Mouse (Mus musculus): ENCODE results near the gene Olfr799. TPM values are rescaled to one million over a fixed set of nuclear protein-coding genes. Genes with fewer than 3 reads are reported as not detected.

Olfr799 gene
- not detected for polyA plus RNA-seq (2012; fragmentation: generic; extraction: Trizol)

DNA sequence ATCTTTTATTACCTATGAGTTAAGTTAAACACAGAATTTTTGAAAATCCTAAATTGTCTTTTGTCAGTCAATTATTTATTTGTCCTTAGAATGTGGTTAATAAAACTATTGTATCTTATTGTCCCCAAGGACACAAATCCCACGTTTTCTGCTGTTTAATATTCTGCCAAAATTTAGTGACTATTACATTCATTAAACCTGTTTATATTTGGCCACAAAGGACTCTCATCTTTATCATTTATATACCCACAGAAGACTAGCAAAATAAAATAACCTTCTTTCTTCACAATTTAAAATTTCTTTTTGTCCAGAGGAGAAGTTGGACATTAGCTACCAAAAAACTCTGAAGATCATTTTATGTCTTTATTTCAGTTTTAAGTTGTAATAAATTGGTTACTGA, at the start of gene Olfr799:
Olfr799 (plus strand) TSS at position 301 of the 400 bp plus-strand sequence.

DNA sequence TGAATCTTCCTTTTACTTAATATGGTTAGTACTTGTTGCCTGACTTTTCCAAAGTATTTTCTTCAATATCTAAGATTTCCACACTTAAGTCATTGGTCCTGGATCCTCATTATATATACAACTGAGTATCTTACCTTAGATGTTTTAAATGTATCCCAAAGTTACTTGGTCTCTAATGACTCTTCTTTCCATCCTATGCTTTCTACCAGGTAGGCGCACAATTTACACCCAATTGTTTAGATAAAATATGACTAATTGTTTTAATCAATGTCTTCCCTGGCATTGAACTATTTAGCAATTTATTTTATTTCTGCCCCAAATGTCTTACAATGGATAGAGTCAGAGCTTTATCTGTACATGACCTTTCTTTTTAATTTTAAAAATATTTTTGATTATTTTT, 24.8 kb upstream of the Olfr799 start, which contains the start of gene Olfr796:
Olfr796 (minus strand) TSS at position 101 of the 400 bp plus-strand sequence.

DNA sequence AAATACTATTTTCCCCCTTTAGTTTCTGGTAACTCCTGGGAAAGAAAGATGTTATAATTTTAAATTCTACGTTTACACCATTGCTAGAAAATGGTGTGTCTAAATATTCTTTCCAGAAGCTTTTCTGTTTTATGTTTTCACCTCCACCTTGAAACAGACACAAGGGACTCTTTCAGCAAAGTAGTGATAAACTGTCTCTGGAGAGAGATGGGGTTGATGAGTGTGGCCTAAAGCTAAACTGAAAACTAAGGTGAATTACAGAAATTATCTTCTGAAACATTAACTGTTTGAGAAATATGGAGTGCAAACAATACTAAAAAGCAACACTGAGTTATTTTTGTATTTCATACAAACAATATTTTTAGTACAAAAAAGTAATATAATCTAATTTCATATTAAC, 9.4 kb upstream of the Olfr799 start, which contains the start of gene Olfr798:
Olfr798 (minus strand) TSS at position 101 of the 400 bp plus-strand sequence.

DNA sequence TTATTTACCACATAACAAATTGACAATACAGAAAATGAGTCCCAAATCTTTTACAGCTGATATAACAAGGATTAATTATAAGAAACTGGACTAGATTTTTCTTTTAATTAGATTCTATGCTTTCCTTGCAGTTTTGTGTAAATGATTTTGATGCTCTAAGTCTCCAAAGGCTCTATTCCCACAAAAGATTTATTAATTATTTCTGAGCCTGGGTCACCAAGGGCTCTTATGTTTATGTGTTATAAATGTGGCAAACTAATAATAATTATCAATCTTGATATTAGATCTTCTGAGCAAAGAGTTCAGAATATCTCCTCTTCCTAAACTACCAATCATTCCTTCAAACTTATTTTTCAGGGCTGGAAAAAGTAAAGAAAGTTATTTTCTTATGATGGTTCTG, 20.1 kb downstream of the Olfr799 start, which contains the start of gene Olfr800:
Olfr800 (plus strand) TSS at position 301 of the 400 bp plus-strand sequence.

DNA sequence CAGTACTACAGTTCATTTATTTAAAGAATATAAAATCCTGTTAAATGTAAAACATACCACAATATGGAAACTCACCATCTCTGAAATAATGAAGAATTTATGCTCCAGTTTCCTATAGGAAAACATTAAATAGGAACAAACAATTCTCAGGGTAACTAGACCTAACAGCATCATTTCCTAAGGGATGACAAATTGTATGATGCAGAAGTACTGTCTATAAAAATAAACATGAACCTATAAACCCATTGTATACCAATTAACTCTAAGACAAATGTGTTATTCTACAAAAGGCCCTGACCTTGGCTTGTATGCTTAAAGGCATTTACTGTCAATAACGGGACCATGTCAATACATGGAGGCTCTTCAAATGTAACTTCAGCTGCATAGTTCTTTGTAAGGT, 36.5 kb downstream of the Olfr799 start, which contains the start of gene Olfr801:
Olfr801 (minus strand) TSS at position 101 of the 400 bp plus-strand sequence.

DNA sequence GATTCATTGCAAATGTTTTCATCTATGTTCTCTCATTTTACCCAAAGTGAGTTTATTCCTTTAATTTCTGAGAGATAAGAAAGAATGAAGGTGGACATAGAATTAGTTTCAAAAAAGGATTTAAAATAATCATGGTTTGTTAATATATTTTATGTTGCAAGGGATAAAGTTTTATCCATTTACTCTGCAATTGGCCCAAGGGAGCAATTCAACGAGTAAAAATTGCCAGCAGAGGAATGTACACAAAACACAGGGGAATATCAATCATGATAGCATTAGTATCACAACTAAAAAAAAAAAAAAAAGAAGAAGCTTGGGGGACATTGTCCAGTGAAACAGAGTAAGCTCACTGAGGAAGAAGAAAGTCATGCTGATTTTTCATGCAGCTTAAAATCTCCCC, 50.8 kb downstream of the Olfr799 start, which contains the start of gene Olfr802:
Olfr802 (minus strand) TSS at position 101 of the 400 bp plus-strand sequence.

DNA sequence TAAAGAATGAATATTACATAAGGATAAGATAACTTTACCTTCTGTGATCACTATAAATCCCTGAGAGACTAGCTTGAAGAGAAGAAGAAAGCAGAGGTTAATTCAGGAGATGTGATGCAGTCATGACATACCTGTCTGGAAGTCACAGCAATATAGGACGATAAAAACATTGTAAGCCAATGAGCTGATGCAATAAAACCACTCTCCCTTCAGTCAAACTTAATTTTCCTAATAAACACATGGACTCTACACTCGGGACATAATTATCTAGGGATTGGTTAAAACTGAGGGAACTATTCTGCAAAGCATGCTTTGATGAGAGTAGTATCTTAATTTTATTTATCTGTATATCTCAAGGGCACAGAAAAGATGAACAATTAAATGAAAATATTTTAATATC, 56.9 kb downstream of the Olfr799 start, which contains the start of gene Olfr803:
Olfr803 (minus strand) TSS at position 101 of the 400 bp plus-strand sequence.

Other genes with a start within 250 kb of the Olfr799 start
- gene Olfr785, start 232.1 kb upstream of the Olfr799 start, polyA plus RNA-seq (2012; fragmentation: generic; extraction: Trizol) = not detected
- not detected for gene Olfr786, start 210.2 kb upstream of the Olfr799 start, polyA plus RNA-seq (2012; fragmentation: generic; extraction: Trizol)
- gene Olfr787, start 175.6 kb upstream of the Olfr799 start, polyA plus RNA-seq (2012; fragmentation: generic; extraction: Trizol) = not detected
- gene Olfr788, start 166.5 kb upstream of the Olfr799 start, polyA plus RNA-seq (2012; fragmentation: generic; extraction: Trizol) = not detected
- gene Olfr789, start 152.7 kb upstream of the Olfr799 start, polyA plus RNA-seq (2012; fragmentation: generic; extraction: Trizol) = not detected
- not detected for gene Olfr790, start 139.0 kb upstream of the Olfr799 start, polyA plus RNA-seq (2012; fragmentation: generic; extraction: Trizol)
- not detected for gene Olfr791, start 115.7 kb upstream of the Olfr799 start, polyA plus RNA-seq (2012; fragmentation: generic; extraction: Trizol)
- not detected for gene Olfr792, start 98.3 kb upstream of the Olfr799 start, polyA plus RNA-seq (2012; fragmentation: generic; extraction: Trizol)
- gene Olfr794, start 69.8 kb upstream of the Olfr799 start, polyA plus RNA-seq (2012; fragmentation: generic; extraction: Trizol) = not detected
- gene Olfr796, start 24.9 kb upstream of the Olfr799 start, polyA plus RNA-seq (2012; fragmentation: generic; extraction: Trizol) = not detected
- gene Olfr798, start 9.6 kb upstream of the Olfr799 start, polyA plus RNA-seq (2012; fragmentation: generic; extraction: Trizol) = not detected
- gene Olfr800, start 20.2 kb downstream of the Olfr799 start, polyA plus RNA-seq (2012; fragmentation: generic; extraction: Trizol) = not detected
- gene Olfr801, start 36.4 kb downstream of the Olfr799 start, polyA plus RNA-seq (2012; fragmentation: generic; extraction: Trizol) = not detected
- gene Olfr802, start 50.7 kb downstream of the Olfr799 start, polyA plus RNA-seq (2012; fragmentation: generic; extraction: Trizol) = not detected
- gene Olfr803, start 56.8 kb downstream of the Olfr799 start, polyA plus RNA-seq (2012; fragmentation: generic; extraction: Trizol) = not detected
- not detected for gene Olfr804, start 65.7 kb downstream of the Olfr799 start, polyA plus RNA-seq (2012; fragmentation: generic; extraction: Trizol)
- gene Olfr805, start 91.9 kb downstream of the Olfr799 start, polyA plus RNA-seq (2012; fragmentation: generic; extraction: Trizol) = not detected
- gene Olfr806, start 104.4 kb downstream of the Olfr799 start, polyA plus RNA-seq (2012; fragmentation: generic; extraction: Trizol) = not detected
- not detected for gene Olfr807, start 120.3 kb downstream of the Olfr799 start, polyA plus RNA-seq (2012; fragmentation: generic; extraction: Trizol)
- gene Olfr808, start 128.0 kb downstream of the Olfr799 start, polyA plus RNA-seq (2012; fragmentation: generic; extraction: Trizol) = not detected
- gene Olfr809, start 137.2 kb downstream of the Olfr799 start, polyA plus RNA-seq (2012; fragmentation: generic; extraction: Trizol) = not detected
- gene Olfr810, start 157.4 kb downstream of the Olfr799 start, polyA plus RNA-seq (2012; fragmentation: generic; extraction: Trizol) = not detected
- gene Olfr811, start 166.9 kb downstream of the Olfr799 start, polyA plus RNA-seq (2012; fragmentation: generic; extraction: Trizol) = not detected
- gene Olfr812, start 208.6 kb downstream of the Olfr799 start, polyA plus RNA-seq (2012; fragmentation: generic; extraction: Trizol) = not detected
- not detected for gene Olfr813, start 217.9 kb downstream of the Olfr799 start, polyA plus RNA-seq (2012; fragmentation: generic; extraction: Trizol)
- gene Olfr814, start 242.4 kb downstream of the Olfr799 start, polyA plus RNA-seq (2012; fragmentation: generic; extraction: Trizol) = not detected